Mouse (Mus musculus) ovary, postnatal 14 days (tissue): ENCODE data around the gene Slc22a1.

Experiments
- DNase-seq: peaks from one replicate; pipeline ENCODE4 v3.0.0; 2022; ENCODE audit warnings: low spot score

Gene Slc22a1

GRCm38 (mm10) chr17:12675646-12676045, at the start of gene Slc22a1:
Gene Slc22a1, minus strand, starts transcription at chr17:12675829.
- no peak for DNase-seq

DNA sequence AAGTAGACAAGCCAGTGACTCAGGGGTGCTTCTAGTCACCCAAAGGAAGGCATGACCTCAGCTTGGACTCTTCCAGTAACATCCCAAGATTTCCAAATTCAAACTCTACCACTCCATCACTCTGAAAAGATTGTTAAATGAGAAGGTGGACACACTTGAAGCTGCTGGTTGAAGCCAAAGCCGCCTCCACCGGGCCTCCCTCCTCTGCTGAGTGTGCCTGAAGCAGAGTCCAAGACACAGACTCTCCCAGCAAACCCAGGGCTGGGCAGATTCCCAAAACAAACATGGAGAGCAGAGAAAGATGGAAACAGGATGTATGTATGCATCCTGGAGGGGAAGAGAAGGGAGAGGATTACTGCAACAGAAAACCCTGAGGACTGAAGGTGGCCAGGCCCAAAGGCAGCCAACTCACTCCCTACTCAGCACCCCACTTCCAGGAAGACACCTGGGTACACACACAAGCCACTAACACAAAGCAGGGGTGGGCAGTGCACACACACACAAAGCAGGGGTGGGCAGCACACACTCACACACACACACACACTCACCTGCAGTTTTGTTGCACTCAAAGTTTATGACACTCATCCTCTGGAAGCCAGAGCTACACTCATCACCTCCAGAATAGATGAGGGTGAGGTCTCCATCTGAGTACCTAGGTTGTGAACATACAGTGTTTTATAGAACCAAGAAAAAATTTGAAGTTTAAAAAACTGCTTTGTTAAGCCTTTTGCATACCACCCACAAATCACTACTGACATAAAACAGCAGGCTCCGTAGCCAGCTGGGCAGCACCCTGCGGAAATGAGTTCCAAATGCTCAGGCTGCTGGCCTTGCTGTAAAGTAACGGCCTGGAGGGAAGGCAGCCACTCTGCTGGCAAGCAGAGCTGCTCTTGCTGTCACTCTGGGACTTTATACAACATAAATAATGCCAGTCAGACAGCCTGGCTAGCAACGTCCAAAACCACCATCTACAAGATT, 49.4 kb upstream of the Slc22a1 start:
- DNase-seq: no peak

- no peak for DNase-seq
Observed at GRCm38 (mm10) chr17:12723986-12724766, 48.5 kb upstream of the Slc22a1 start.

- no peak for DNase-seq
Observed at GRCm38 (mm10) chr17:12722622-12723021, 47.0 kb upstream of the Slc22a1 start.

DNA sequence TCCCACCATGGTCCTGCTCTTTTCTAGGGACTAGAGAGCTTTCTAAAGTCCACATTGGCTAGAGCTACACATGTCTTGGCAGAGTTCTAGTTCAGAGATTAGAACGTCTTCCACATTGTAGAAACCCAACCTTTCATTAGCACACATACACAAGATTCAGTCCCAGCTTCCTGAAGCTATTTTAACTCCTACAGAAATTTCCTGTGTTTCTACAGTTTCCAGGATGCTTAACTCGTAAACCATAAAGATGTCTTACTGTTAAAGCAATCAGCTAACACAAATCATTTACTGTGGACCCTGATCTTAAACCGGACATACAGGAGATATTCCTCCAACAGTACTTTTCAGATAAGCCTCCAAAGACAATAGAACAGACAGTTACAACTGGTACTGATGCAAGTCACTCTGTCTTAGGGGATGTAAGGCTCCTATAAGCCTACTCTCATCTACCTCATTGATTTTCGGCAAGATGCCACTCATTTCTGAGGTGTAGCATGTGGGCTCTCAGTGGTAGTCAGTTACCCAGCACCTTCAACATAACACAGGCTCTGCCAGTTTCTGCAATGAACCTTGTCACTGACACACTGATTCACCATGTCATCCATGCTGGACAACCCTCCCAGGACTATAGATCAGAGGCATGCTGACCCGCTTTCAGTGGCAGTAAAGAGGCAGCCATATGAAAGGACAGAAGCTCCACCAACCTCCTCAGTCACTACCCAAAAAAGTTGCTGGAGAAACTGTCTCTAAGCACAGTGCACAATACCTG, 45.7 kb upstream of the Slc22a1 start:
- no peak for DNase-seq

GRCm38 (mm10) chr17:12718251-12718650, 42.6 kb upstream of the Slc22a1 start:
- no peak for DNase-seq

GRCm38 (mm10) chr17:12717445-12717844, 41.8 kb upstream of the Slc22a1 start:
- no peak for DNase-seq

- no peak for DNase-seq
Observed at GRCm38 (mm10) chr17:12715032-12715431, 39.4 kb upstream of the Slc22a1 start.

DNA sequence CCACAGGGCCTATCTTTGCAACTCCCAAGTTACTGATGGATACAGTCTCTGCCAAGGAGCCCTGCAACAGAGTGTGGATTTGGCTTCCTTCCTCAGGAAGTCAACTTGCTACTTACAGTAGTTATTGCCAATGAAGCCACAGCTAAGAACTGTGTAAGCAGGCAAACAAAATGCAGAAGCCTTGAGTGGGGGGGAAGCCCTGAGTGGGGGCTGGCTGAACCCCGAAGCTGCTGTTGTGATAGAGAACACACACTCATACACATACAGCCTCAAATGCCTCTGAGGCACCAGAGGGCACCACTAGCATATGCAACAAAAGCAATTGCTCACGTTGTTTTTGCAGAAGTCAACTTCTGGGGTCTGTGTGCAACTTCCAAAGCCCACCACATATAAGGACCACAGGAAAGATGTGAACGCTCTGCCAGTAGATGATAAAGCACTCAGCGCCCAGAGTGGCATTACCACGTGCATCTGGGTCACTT, 38.5 kb upstream of the Slc22a1 start:
- no peak for DNase-seq

DNA sequence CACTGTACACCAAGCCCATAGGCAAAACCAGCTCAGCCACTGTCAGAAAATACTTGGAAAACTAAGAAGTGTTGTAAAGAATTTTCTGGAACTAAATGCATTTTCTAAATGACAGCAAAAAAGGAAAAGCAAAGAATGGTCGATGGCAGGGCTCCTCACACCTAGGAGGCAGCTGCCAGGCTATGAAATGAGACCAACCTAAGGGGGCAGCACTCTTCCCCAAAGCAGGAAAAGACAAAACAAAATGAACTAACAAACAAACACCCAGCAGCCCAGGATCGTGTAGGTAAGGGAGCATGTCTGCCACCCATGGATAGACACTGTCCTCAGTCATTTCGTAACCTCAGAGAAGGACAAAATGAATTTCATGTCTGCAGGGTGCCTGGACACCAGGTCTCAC, 37.4 kb upstream of the Slc22a1 start:
- DNase-seq: no peak

GRCm38 (mm10) chr17:12712191-12712590, 36.6 kb upstream of the Slc22a1 start:
- no peak for DNase-seq

GRCm38 (mm10) chr17:12710976-12711375, 35.3 kb upstream of the Slc22a1 start:
- no peak for DNase-seq

- no peak for DNase-seq
Observed at GRCm38 (mm10) chr17:12710050-12710780, 34.6 kb upstream of the Slc22a1 start.

DNA sequence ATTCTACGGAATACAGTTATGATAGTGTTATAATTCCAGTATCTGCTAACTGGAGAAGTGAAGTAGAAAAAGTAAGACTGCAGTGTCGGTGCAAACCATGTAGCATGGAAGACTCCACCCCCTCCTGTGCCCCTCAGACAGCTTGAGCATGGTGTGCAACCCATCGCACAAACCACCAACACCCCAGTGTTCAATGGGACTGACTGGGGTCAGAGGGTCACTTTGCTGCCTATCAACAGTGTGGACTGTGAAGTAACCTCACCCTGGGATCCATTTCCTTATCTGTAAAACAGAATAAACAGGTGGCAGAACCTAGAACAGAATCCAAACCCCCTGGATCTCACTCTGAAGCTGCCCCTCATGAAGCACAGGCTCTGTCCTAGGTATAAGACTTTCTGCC, 32.8 kb upstream of the Slc22a1 start:
- no peak for DNase-seq

GRCm38 (mm10) chr17:12706590-12707049, 31.0 kb upstream of the Slc22a1 start:
- no peak for DNase-seq

DNA sequence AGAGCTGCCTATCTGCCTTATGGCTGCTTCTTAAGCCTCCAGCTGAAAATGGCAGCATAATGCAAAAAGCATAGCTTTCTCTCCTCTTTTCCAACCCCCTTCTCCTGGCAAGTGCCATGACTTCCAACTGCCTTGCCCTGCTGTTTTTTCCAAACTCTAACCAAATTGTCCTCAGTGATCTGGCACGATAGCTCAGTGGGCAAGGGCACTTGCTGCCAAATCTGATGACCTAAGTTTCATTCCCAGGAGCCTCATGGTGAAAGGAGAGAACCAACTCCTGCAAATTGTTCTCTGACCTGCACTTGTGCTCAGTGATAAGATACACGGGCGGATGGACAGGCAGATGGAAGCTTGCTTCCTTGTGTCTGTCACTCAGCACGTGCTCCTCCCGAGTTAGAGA, 27.3 kb upstream of the Slc22a1 start:
- DNase-seq: no peak

- no peak for DNase-seq
Observed at GRCm38 (mm10) chr17:12700373-12700772, 24.7 kb upstream of the Slc22a1 start.

GRCm38 (mm10) chr17:12691899-12692298, 16.3 kb upstream of the Slc22a1 start:
- no peak for DNase-seq

DNA sequence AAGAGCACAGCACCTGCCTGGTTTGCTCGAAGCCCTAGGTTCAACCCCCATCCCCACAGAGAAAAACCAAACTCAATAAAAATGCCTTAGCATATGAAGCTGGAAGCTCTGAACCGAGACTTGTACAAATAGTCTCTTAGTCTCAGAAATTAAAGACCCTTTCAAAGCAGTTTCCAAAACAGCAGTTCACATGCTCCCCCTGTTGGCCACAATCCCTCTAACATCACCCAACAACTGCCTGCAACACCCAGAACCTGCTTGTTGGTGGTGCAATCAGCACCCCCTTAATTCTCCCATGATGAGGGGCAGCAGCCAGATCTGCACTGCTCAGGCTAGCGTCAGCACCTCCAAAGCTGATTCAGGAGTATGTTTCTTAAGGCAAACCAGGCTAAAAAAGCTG, 13.9 kb upstream of the Slc22a1 start:
- no peak for DNase-seq

DNA sequence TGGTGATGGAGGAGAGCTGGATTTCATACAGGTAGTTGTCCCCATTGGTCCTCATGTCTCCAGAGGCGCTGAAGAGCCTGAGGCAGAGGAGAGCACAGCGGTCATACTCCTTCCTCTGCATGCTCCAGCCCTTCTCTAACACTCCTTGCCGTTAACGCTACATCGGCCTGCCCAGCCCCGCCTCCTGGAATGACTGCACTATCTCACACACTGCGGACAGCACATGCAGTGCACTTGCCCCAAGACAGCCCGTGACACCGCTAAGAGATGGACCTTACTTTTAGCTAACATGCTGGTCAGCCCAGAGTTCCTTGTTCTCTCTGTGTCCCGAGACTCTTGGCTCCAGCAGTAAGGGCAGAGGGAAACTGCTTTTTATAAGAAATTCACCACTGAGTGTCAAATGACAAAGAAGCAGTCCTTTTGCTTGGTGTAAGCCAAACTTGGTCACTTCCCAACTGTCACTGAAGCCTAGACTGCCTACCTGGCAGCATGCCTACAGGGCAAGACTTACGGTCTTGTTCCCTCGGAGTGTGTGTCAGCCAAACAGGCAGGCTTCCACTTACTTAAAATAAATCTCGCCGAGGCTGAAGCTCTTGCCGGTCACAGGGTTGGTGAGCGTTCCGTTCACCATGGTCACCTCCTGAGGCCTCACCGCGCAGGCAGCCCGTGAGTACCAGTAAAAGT, 12.9 kb upstream of the Slc22a1 start:
- DNase-seq: no peak
